Mouse (Mus musculus) lung, adult 18-20 months (tissue): ENCODE data around the gene BC048562.

Experiments
- DNase-seq, 2 experiments: peaks; one replicate each; pipeline ENCODE4 v3.0.0; 2022; ENCODE audit warnings: mixed read lengths in 2 of 2

Gene BC048562

GRCm38 (mm10) chr9:108451519-108452160, 15.4 kb downstream of the BC048562 start:
- no peak for DNase-seq

- DNase-seq, result peak; percentile 77 to 84
Measured at GRCm38 (mm10) chr9:108452291-108452906, 16.1 kb downstream of the BC048562 start.

- no peak for DNase-seq
Measured at GRCm38 (mm10) chr9:108452911-108453310, 16.6 kb downstream of the BC048562 start.

- no peak for DNase-seq
Measured at GRCm38 (mm10) chr9:108453458-108453857, 17.2 kb downstream of the BC048562 start.

GRCm38 (mm10) chr9:108454429-108454828, 18.1 kb downstream of the BC048562 start:
- DNase-seq, result no peak

GRCm38 (mm10) chr9:108455747-108456571, 19.7 kb downstream of the BC048562 start:
- no peak for DNase-seq

GRCm38 (mm10) chr9:108456953-108457352, 20.7 kb downstream of the BC048562 start:
- no peak for DNase-seq

GRCm38 (mm10) chr9:108459939-108460318, 23.6 kb downstream of the BC048562 start:
- DNase-seq, result peak in 1 of 2 experiments; percentile 16

- peak; percentile 85 to 89 for DNase-seq
Measured at GRCm38 (mm10) chr9:108460319-108461178, 24.3 kb downstream of the BC048562 start, which contains the start of gene Ccdc71. Gene Ccdc71, plus strand, starts transcription at chr9:108460527.

- no peak for DNase-seq
Measured at GRCm38 (mm10) chr9:108461181-108461631, 24.9 kb downstream of the BC048562 start, which contains the start of gene Klhdc8b. Gene Klhdc8b, minus strand, starts transcription at chr9:108461581.

GRCm38 (mm10) chr9:108461675-108462074, 25.4 kb downstream of the BC048562 start:
- DNase-seq, result no peak

- peak in 1 of 2 experiments; percentile 36 for DNase-seq
Measured at GRCm38 (mm10) chr9:108462192-108462591, 25.9 kb downstream of the BC048562 start.

- no peak for DNase-seq
Measured at GRCm38 (mm10) chr9:108463713-108464112, 27.4 kb downstream of the BC048562 start.

GRCm38 (mm10) chr9:108466219-108466618, 29.9 kb downstream of the BC048562 start:
- no peak for DNase-seq

- DNase-seq, result no peak
Measured at GRCm38 (mm10) chr9:108469430-108469829, 33.1 kb downstream of the BC048562 start.

- no peak for DNase-seq
Measured at GRCm38 (mm10) chr9:108469845-108470244, 33.6 kb downstream of the BC048562 start.

GRCm38 (mm10) chr9:108474528-108474927, 38.2 kb downstream of the BC048562 start:
- no peak for DNase-seq

GRCm38 (mm10) chr9:108478638-108479156, 42.4 kb downstream of the BC048562 start:
- DNase-seq, result peak; percentile 83 to 86

- DNase-seq, result no peak
Measured at GRCm38 (mm10) chr9:108479241-108479640, 43.0 kb downstream of the BC048562 start.

- DNase-seq, result peak; percentile 36 to 40
Measured at GRCm38 (mm10) chr9:108479721-108480351, 43.6 kb downstream of the BC048562 start, which contains the start of gene Lamb2. Gene Lamb2, plus strand, starts transcription at chr9:108479736.

GRCm38 (mm10) chr9:108480813-108481519, 44.7 kb downstream of the BC048562 start:
- no peak for DNase-seq
